Mouse (Mus musculus) embryo, embryonic 10 days (tissue): ENCODE data around the gene Arl11.
A peak's percentile ranks its signal among the peaks of the same experiment; 100 is the strongest.
"Not testable (repeated sequence)": the region's sequence is repeated elsewhere in the genome, so short reads cannot be mapped to it uniquely, and the experiment has no call there.

Experiments used
- DNase-seq: peaks from one replicate; pipeline ENCODE4 v3.0.0-alpha.2; 2015; ENCODE audit warnings: low spot score

Arl11 gene

GRCm38 (mm10) chr14:61309593-61309992 is at the start of gene Arl11:
Gene Arl11 (plus strand): TSS chr14:61309753.
- no peak for DNase-seq

GRCm38 (mm10) chr14:61267908-61268475 is 41.6 kb upstream of the Arl11 start:
- no peak for DNase-seq

- DNase-seq, result peak; percentile 23
These were observed 34.9 kb upstream of the Arl11 start for GRCm38 (mm10) chr14:61274414-61275198.

GRCm38 (mm10) chr14:61277285-61277684 is 32.3 kb upstream of the Arl11 start:
- DNase-seq, result no peak

GRCm38 (mm10) chr14:61278676-61279300 is 30.8 kb upstream of the Arl11 start:
- DNase-seq, result no peak

- no peak for DNase-seq
These were observed 20.8 kb upstream of the Arl11 start for GRCm38 (mm10) chr14:61288606-61289286.

GRCm38 (mm10) chr14:61290664-61291063 is 18.9 kb upstream of the Arl11 start:
- DNase-seq, result no peak

GRCm38 (mm10) chr14:61293884-61294737 is 15.4 kb upstream of the Arl11 start:
- peak; percentile 78 for DNase-seq

- DNase-seq, result peak; percentile 58
These were observed 14.8 kb upstream of the Arl11 start for GRCm38 (mm10) chr14:61294738-61295079.

- no peak for DNase-seq
These were observed 9.7 kb upstream of the Arl11 start for GRCm38 (mm10) chr14:61299810-61300209.

GRCm38 (mm10) chr14:61301323-61301722 is 8.2 kb upstream of the Arl11 start:
- no peak for DNase-seq

- no peak for DNase-seq
These were observed 7.1 kb upstream of the Arl11 start for GRCm38 (mm10) chr14:61302428-61302827.

- no peak for DNase-seq
These were observed 5.5 kb upstream of the Arl11 start for GRCm38 (mm10) chr14:61303969-61304609.

GRCm38 (mm10) chr14:61310036-61310772 is 651 bp downstream of the Arl11 start:
- DNase-seq, result no peak

GRCm38 (mm10) chr14:61310963-61311362 is 1.4 kb downstream of the Arl11 start:
- DNase-seq, result no peak

- peak; percentile 74 for DNase-seq
These were observed 7.3 kb downstream of the Arl11 start for GRCm38 (mm10) chr14:61316861-61317260.

- no peak for DNase-seq
These were observed 11.2 kb downstream of the Arl11 start for GRCm38 (mm10) chr14:61320765-61321164.

GRCm38 (mm10) chr14:61321200-61321599 is 11.6 kb downstream of the Arl11 start:
- DNase-seq, result no peak

GRCm38 (mm10) chr14:61322740-61323139 is 13.2 kb downstream of the Arl11 start:
- no peak for DNase-seq

- DNase-seq, result not testable (repeated sequence)
These were observed 17.5 kb downstream of the Arl11 start for GRCm38 (mm10) chr14:61327007-61327406.
